Mouse (Mus musculus): Measurements from ENCODE around the gene Snrk.

Snrk gene

DNA sequence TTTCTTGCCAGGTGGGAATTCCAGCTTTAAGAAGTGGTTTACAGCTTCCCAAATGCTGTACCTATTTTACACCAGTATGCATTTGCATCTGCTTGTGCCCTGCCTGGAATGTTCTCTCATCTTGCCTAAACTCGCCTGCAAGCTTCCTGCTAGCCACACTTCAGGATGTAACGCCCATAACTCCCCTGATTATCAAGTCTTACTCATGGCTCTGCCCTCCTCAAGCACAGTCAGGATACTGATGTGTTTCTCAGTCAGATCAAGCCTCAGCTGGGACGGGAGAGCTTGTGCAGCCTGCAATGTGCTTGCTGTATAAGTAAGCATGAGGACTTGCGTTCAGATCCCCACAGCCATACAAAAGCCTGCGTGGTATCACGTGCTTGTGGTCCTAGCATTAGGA is 19.5 kb upstream of the Snrk start:
- TF ChIP-seq GATA4 (IDR thresholded peaks at IDR 0.05; ENCODE audit: insufficient replicate concordance, low read length): peak; percentile 53; the same call in 1 of the 2 replicates

DNA sequence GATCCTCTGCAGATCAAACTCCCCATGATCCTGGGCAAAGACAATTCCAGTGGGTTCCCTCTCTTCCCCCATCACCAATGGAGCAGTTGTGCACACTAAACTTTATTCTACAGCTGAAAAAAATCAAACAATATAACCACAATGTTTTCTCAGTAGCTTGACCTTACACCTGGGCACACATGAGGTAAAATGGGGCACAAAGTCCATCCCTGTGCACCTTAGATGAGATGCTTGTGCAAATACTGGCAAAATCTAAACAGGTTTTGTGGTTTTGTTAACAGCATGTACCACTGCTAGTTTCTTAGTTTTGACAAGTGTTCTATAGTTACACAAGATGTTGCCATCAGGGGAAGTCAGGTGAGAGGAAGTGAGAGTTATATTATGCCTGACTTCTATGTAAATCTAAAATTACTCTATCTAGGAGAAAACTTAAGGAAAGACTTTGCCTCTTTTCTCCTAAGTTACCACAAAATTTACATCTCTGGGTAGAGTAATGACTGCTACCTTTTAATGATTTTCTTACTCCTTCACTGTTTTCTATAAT is 16.4 kb upstream of the Snrk start:
- TF ChIP-seq GATA4 (IDR thresholded peaks at IDR 0.05; ENCODE audit: insufficient replicate concordance, low read length): no peak

DNA sequence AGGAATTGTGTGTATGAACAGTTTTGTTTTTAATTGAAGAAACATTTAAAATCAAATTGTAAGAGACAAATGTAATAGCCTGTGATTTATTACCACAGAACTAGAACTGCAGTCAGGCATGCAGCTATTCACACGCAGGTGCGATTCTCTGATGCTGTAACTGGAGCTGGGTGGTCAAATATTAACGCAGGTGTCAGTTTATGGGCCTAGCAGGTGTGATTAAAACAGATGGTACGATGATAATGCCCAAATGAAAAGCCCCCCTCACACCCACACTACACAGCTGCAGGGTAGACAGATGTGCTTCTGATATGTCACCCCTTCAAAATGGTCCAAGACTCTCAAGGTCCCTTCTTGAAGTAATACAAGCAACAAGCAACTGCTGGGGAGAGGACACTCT is 15.9 kb upstream of the Snrk start:
- no peak for TF ChIP-seq GATA4 (IDR thresholded peaks at IDR 0.05; ENCODE audit: insufficient replicate concordance, low read length)

DNA sequence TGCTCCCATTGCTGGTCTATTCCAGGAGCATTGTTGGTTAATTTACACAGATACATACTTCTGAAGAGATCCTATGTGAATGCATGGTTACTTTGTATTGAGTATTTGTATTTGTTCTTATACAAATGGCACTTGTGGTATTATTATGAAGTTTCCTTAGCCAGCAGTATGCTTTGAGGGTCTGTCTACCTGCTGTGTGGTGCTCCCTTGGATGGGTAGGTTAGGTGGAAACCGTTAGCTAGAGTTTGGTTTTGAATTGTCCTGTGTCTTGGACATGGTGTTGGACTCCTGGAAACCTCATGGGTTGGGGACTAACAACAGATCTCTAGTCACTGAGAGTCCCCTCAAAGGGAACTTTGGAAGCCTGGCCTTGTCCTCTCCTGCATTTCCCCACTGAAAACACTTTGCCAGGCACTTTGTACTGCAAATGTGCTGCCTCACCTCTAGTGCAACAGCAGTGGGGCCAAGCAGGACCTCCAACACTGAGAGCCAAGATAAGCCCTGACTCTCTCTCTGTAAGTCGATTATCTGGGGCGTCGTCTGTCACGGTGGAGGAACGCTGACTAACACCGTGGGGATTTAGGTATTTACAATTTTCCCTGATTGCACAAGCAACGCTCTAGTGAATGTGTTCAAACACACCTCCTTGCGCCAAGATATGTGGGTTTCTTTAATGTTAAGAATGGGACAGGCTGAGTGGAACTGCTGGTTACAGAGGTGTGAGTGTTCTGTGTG is 13.3 kb upstream of the Snrk start:
- TF ChIP-seq GATA4 (IDR thresholded peaks at IDR 0.05; ENCODE audit: insufficient replicate concordance, low read length): no peak

DNA sequence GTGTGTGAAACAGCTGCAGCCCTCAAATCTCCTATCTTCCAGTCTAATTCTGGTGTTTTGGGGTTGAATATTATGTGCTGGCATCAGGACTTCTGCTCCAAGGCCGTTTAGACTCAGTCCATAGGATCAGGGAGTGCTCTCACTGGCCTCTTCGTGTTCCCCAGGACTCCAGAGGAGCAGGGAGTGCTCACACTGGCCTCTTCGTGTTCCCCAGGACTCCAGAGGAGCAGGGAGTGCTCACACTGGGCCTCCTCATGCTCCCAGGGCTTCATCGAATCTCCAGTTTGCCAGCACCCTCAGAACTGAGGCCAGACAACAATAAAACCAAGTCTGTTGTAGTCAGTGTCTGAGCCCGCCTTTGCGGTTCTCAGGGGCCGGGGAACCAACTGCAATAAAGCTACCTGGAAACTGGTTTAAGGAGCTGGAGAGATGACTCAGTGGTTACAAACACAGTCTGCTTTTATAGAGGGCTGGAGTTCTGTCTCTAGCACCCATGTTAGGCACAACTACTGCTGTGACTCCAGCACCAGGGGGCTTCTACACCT is 12.7 kb upstream of the Snrk start:
- TF ChIP-seq GATA4 (IDR thresholded peaks at IDR 0.05; ENCODE audit: insufficient replicate concordance, low read length): no peak

DNA sequence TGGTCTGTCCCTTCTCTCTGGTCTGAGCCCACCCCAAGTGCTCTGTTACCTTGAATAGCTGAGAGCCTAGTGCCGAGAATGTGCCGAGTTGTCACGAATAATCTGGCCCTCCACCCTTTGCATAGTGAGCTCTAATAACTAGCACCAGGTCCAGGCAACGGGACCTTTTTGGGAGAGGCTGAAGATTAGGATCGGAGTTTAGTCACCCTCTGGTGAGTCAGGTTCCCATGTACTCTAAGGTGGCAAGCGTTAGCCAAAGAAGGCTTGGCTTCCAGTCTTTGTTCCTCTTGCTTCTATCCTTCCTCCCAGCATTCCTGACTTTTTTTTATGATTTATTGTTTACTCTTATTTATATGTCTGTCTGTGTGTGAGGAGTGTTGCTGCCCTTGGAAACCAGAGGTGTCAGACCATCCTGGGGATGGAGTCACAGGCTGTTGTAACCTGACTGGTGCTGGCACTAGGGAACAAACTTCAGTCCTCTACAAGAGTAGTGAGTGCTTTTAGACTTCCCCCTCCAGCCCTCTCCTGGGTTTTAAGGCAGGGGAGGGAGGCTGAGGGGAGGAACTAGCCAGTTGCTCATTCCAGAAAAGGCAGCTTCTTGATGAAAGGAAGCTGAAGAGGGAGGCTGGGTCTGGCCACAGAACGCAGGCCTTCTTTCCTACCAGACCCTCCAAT is 9.2 kb upstream of the Snrk start:
- no peak for TF ChIP-seq GATA4 (IDR thresholded peaks at IDR 0.05; ENCODE audit: insufficient replicate concordance, low read length)

DNA sequence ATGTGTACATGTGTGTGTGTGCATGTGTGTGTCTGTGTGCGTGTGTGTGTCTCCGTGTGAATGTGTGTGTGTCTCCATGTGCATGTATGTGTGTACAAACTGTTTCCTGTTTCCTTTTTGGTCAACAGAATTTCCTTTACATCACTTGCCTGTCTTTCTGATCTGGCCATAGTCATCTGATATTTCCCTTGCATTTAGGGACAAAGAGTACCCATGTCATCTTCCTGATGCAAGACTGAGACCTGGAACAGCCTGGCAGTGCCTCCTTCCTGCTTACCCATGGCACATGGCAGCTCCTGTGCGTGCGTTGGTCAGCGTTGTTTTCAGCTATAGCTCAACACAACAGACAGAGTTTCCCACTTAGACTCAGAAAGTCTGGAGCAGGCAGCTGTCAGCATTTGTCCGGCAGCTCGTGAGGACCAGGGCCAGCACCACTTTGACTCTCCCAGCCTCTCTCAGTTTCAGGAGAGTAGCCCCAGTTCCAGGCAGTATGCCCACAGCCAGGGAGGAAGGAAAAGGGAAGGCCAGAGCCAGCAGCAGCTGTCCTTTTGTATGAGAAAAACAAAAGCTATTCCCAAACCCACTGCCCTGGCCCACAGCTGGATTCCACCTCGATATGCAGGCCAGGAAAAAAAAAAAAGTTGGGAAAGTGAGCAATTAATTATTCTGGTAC is 7.4 kb upstream of the Snrk start:
- TF ChIP-seq GATA4 (IDR thresholded peaks at IDR 0.05; ENCODE audit: insufficient replicate concordance, low read length): no peak

DNA sequence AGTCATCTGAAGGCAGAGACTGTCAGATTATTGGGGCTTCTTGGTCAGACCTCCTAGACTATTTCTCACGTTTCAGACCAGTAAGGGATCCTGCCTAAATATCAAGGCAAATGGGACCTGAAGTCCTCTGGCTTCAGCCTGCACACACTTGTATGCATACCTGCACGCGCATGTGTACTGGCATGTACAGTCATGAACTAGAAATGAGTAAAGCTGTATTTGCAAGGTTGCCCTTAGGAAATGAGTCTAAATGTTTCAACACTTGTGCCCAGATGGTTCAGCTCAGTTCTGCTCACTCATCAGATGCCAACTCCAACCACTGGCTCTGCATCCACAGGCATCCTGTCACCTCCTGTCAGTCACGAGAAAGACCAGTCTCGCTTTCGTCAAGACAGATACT is 6.6 kb upstream of the Snrk start:
- no peak for TF ChIP-seq GATA4 (IDR thresholded peaks at IDR 0.05; ENCODE audit: insufficient replicate concordance, low read length)

DNA sequence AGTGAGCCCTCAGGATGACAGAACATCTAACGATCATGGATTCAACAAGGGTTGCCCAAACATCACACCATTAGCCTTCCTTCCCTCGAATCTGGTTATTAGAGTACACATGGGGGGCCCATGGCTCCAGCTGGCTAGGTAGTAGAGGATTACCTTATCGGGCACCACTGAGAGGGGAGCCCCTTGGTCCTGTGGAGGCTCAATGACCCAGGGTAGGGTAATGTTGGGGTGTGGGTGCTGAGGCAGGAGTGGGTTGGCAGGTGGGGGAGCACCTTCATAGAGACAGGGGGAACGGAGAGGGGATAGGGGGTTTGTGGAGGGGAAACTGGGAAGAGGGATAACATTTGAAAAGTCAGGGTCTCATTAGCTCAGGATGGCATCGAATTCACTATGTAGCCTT is 6.1 kb upstream of the Snrk start:
- TF ChIP-seq GATA4 (IDR thresholded peaks at IDR 0.05; ENCODE audit: insufficient replicate concordance, low read length): no peak

DNA sequence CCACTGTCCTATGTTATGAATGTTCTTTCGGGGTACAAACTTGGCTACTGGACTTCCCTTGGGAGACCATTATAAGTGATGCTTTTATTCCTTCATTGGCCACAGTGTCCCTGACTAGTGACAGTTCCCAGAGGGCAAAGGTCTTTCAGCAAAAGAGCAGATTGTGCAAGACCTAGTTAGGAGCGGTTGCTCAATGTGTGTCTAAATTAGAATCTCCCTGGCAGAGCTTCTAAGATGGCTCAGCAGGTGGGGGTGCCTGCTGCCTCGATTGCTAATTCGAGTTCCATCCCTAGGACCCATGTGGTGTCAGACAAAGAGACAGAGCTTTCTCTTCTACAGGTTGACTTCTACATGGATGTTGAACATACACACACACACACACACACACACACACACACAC is 1.5 kb upstream of the Snrk start:
- TF ChIP-seq GATA4 (IDR thresholded peaks at IDR 0.05; ENCODE audit: insufficient replicate concordance, low read length): no peak

DNA sequence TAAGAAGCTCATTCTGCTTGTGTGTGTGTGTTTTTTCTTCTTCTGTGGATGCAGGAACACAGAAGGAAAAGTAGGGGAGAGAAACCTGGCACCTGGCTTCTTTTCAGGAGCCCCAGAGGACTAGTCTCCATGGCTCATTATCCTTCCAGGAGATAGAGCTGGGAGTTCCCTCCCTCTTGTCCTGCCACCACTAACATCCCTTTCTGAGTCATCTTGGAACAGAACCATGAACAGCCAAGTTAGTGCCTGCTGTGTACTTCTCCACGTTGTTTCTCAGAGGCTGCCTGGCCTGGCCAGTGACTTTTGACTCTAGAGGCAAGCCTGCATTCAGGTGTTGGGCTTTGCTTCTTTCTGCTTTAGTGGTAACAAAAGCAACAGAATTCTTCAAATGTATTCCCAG is 707 bp upstream of the Snrk start:
- TF ChIP-seq GATA4 (IDR thresholded peaks at IDR 0.05; ENCODE audit: insufficient replicate concordance, low read length): no peak

DNA sequence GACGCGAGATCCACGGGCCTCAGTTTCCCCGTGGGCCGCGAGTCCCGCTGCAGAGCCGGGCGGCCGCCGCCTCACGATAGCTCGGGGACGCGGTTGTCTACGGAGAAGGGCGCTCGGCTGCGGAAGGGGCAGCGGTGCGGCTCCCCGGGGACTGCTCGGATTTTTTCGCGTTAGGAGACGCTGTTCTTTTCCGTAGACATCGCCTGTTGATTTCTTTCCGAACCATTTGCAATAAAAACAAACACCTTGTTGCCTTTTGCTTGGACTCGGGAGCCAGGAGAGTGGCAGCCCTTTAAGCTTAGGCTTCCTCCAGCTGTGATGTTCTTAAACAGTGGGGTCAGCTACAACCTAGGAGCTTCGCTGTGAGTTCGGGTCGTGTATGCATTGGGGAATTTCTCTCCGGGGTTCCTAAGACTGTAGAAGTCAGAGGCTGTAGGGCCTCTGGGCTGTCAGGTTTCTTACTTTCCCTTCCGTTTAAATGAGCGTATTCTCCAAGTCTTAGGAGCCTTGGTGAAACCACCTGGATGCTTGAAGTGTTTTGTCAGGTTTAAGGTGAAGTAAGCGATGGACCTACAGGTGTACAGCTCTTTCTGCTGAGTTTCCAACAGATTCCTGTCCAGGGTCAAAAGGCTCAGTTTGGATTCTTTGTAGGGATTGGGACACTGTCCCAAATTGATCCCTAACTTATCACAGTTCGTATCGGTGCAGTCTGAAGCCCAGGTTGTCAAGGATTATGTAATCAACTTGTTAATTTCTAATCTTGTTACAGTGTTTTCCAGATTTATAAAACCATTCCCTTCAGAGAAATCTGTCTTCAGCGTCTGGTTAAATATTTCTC is 845 bp downstream of the Snrk start:
- TF ChIP-seq GATA4 (IDR thresholded peaks at IDR 0.05; ENCODE audit: insufficient replicate concordance, low read length): peak; percentile 91

DNA sequence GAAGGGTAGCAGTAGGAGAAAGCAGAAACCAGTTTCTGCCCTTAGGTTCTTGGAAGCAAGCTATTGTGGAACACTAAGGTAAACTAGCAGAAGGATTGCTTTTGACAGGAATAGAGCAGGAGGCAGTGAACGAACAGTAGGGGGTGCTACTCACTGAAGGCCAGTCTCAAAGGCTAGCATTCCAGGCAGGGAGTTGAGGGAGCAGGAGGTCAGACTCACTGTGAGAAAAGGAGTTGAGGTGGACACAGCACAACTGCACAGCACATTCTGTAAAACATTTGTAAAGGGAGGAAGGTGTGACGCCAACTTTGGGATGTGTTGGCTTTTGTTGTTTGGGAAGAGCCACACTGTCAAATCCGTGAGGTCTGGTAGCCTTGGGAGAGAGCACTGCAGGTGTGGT is 3.0 kb downstream of the Snrk start:
- no peak for TF ChIP-seq GATA4 (IDR thresholded peaks at IDR 0.05; ENCODE audit: insufficient replicate concordance, low read length)

DNA sequence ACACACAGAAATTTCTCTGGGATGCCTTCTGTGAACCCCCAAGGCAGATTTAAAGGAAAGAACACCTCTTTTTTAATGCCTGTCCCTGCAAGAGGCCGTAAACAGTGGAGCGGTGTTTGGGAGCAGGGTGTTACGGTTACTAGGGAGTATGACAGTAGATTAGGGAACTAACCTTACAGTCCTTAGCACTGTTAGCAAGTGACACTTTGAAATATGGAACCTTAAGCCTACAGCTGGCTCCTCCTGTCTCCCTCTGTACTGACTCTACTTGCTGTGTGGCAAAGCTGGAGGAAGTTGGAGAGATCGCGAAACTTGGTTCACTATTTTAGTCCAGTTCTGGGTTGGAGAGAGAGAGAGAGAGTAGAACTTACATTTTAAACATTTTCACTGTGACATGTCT is 5.0 kb downstream of the Snrk start:
- TF ChIP-seq GATA4 (IDR thresholded peaks at IDR 0.05; ENCODE audit: insufficient replicate concordance, low read length): no peak

DNA sequence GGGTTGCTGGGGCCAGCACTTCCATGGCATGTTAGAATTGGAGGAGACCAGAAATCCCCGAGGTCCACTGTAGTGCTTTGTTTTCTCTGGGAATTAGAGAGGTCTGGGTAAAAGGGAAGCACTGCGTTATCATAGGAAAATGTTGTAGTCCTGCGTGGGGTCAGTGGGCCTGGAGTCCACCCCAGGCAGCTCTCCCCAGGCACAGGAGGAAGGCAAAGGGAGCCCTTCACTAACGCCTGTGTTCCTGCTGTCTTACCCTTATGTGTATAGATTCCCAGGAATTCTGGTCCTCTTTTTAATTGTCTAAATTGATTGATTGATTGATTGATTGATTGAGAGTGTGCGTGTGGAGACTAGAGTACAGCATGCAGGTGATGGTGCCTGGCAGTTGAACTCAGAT is 6.1 kb downstream of the Snrk start:
- no peak for TF ChIP-seq GATA4 (IDR thresholded peaks at IDR 0.05; ENCODE audit: insufficient replicate concordance, low read length)

Data from liver, adult (tissue).